1 mouse cellular context compared by ENCODE assay signal in the genomic region with DNA sequence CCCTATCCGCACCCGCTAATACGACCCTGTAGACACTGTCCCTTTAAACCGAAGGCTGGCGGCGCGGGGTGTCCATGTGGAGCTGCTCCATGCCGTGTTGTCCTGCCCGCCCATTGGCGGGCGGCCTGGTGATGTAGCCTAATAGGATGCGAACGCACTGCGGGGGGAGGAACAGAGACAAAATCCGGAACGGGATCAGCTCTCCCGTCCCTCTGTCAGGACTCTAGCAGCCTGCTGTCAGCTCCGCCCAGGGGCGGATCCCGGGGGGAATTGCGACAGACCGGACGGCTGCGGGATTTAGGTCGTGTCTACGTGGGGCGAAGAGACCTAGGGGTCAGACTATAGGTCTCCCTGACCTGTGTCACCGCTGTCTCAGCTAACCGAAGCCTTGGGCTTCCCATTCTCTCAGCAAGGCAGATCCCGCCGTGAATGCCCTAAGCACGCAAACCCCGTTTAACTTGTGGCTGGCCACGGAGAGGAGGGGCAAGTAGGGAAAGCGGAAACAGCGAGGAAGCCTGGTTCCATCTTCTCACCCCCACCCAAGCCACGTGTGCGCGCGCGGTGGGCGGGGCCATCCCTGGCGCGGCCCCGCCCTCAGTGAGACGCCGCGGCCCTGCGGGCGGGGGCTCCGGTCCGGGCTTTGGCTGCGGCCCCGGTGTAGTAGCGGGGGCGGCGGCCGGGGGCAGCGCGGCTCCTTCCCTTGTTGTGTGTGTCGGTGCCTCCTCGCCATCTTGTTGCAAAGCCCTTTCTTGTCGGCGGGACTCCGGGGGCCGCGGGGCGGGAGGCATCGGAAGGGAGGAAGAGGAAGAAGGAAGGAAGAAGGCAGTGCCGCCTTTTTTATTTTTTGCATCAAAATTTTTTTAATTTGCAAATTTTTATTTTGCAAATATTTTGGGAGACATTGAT.
TF ChIP-seq lines count a peak whose summit lies in the region.

A gene (plus strand): TSS at position 665 of the 906 bp plus-strand sequence.

TF ChIP-seq in CH12.LX, 34 proteins besides CTCF, POLR2A, EP300 and RAD21 (continued from another document):
- TF ChIP-seq E2F4 (IDR thresholded peaks at IDR 0.05; ENCODE audit: insufficient replicate concordance, low read depth, low read length), result 0 out of 2 replicates have a peak, but pooled peaks have one; percentile 75
- TF ChIP-seq SIN3A (IDR thresholded peaks at IDR 0.05; ENCODE audit: low read length), result peak; percentile 99
- TF ChIP-seq CHD2 (IDR thresholded peaks at IDR 0.05; ENCODE audit: low read length), result peak; percentile 16
- peak; percentile 56 for TF ChIP-seq RCOR1 (conservative IDR thresholded peaks at IDR 0.05; ENCODE audit: low read depth, low read length)
- peak; percentile 3; the same call in 1 of the 2 replicates for TF ChIP-seq USF2 (conservative IDR thresholded peaks at IDR 0.05; ENCODE audit: low read depth, low read length)
- peak; percentile 98 for TF ChIP-seq MAX (IDR thresholded peaks at IDR 0.05; ENCODE audit: low read length)
- no peak for TF ChIP-seq ZKSCAN1 (IDR thresholded peaks at IDR 0.05; ENCODE audit: borderline replicate concordance, low read depth, low read length)
- peak; percentile 70 for TF ChIP-seq TBP (conservative IDR thresholded peaks at IDR 0.05; ENCODE audit: low read depth, low read length)
- peak; percentile 40 for TF ChIP-seq IRF4 (IDR thresholded peaks at IDR 0.05; ENCODE audit: low read depth, low read length)
- TF ChIP-seq ELF1 (IDR thresholded peaks at IDR 0.05; ENCODE audit: low read depth, low read length), result peak; percentile 77
- TF ChIP-seq MYC (IDR thresholded peaks at IDR 0.05; ENCODE audit: low read depth, low read length), result peak; percentile 83
- peak; percentile 77 for TF ChIP-seq USF1 (IDR thresholded peaks at IDR 0.05; ENCODE audit: low read depth, low read length)
- TF ChIP-seq MAZ (IDR thresholded peaks at IDR 0.05; ENCODE audit: low read depth, low read length), result peak; percentile 94
- TF ChIP-seq ZC3H11A (IDR thresholded peaks at IDR 0.05; ENCODE audit: low read depth, low read length), result no peak
- peak; percentile 56; the same call in 1 of the 2 replicates for TF ChIP-seq BHLHE40 (IDR thresholded peaks at IDR 0.05; ENCODE audit: low read depth, low read length)
- peak; percentile 71 for TF ChIP-seq HCFC1 (IDR thresholded peaks at IDR 0.05; ENCODE audit: low read depth, low read length)
- peak; percentile 79 for TF ChIP-seq TCF12 (IDR thresholded peaks at IDR 0.05; ENCODE audit: low read depth, low read length)
- no peak for TF ChIP-seq PAX5 (IDR thresholded peaks at IDR 0.05; ENCODE audit: low read length)
- no peak for TF ChIP-seq ZNF384 (IDR thresholded peaks at IDR 0.05; ENCODE audit: low read depth, low read length)
- TF ChIP-seq CHD1 (IDR thresholded peaks at IDR 0.05; ENCODE audit: low read depth, low read length), result peak; percentile 94
- peak; percentile 56 for TF ChIP-seq NRF1 (IDR thresholded peaks at IDR 0.05; ENCODE audit: low read depth, low read length)
- TF ChIP-seq ZMIZ1 (IDR thresholded peaks at IDR 0.05; ENCODE audit: low read depth, low read length), result peak; percentile 83
- peak; percentile 97 for TF ChIP-seq MXI1 (IDR thresholded peaks at IDR 0.05; ENCODE audit: low read depth, low read length)
- peak; percentile 19 for TF ChIP-seq SMC3 (IDR thresholded peaks at IDR 0.05; ENCODE audit: low read depth, low read length)
TF ChIP-seq in CH12.LX: peak in this region for 26.
